11 mouse cellular contexts compared by ENCODE assay signal in the genomic region with DNA sequence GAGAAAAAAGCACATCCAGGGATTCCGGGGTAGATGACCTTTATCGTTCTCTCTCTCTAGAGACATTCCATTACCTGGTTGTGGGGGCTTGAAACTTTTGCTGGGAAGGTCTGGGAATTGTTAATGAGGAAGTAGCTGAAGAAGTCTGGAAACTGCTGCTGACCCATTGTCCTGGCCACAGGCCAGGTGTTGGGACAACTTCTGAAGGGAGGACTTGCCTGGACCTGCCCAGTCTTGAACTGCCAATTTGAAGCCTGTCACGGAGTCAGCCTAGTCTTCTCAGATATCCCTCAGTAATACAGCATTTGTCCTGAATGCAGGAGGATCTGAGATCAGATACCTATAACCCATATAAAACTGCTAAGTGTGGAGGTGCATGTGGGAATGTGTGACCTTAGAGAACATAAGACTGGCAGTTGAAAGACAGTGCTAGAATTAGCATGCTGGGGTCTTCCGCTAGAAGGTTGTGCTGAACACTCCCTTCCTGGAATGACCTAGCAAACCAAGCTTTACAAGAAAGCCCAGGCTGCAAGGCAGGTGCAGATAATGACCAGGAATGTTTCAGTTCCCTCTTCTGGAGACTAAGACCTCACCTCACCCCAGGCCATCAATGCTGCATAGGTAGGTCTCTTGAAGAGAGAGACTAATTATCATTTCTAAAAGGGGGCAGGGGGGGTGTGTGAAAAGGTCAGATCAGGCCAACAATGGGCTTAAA.
"Had no signal": no experiment of that assay in that cellular context is flagged by ENCODE, and none has a peak within 500 bp of the region (broad histone marks: within the 10 kb centered on the region; RNA-seq: fewer than 3 reads in every experiment).

No protein-coding gene starts in this region.

- DNase-seq: kidney, adult 2 months; kidney, postnatal 25 days; layer of hippocampus, adult 9-11 months; left cerebral cortex, postnatal 4 days; liver, postnatal 0 days; lung, postnatal 10 days; lung, postnatal 36 days; midbrain, embryonic 14.5 days; retina, postnatal 1 day; thymus, adult 2 months; thymus, postnatal 25 days had no signal
